Mouse (Mus musculus) midbrain, embryonic 16.5 days (tissue): Measurements from ENCODE around the gene Rgp1. TPM values are rescaled to one million over a fixed set of nuclear protein-coding genes. Genes with fewer than 3 reads are reported as not detected.

ENCODE experiments used
- ATAC-seq: fragments of 200-750 bp; cut with Nextera tagmentation; 2 replicates; pipeline ENCODE4 v1.8.0; 2017; ENCODE audit warnings: moderate TSS enrichment
- H3K27ac ChIP-seq: fragments of 300-500 bp; sonication (generic); 2 replicates; pipeline ENCODE4 v1.5.1; 2014; ENCODE audit warnings: mild to moderate bottlenecking, low read length, mixed read lengths
- H3K27me3 ChIP-seq: fragments of 300-500 bp; sonication (generic); 2 replicates; pipeline ENCODE4 v1.6.1; 2014; ENCODE audit warnings: low read depth, low read length, mixed read lengths; ENCODE audit not compliant: control insufficient read depth, insufficient read depth
- H3K36me3 ChIP-seq: fragments of 300-500 bp; sonication (generic); 2 replicates; pipeline ENCODE4 v1.6.1; 2014; ENCODE audit warnings: mild to moderate bottlenecking, low read length, moderate library complexity, mixed read lengths; ENCODE audit not compliant: control insufficient read depth, insufficient read depth
- H3K4me1 ChIP-seq: fragments of 300-500 bp; sonication (generic); 2 replicates; pipeline ENCODE4 v1.6.1; 2014; ENCODE audit warnings: mild to moderate bottlenecking, low read length, mixed read lengths; ENCODE audit not compliant: control insufficient read depth, insufficient read depth
- H3K4me2 ChIP-seq: fragments of 300-500 bp; sonication (generic); 2 replicates; pipeline ENCODE4 v1.6.1; 2014; ENCODE audit warnings: mild to moderate bottlenecking, low read length, mixed read lengths
- H3K4me3 ChIP-seq: fragments of 300-500 bp; sonication (generic); 2 replicates; pipeline ENCODE4 v1.5.1; 2014; ENCODE audit warnings: low read depth, mild to moderate bottlenecking, low read length, moderate library complexity, mixed read lengths
- H3K9ac ChIP-seq: fragments of 300-500 bp; sonication (generic); 2 replicates; pipeline ENCODE4 v1.6.1; 2014; ENCODE audit warnings: low read depth, low read length, mixed read lengths
- H3K9me3 ChIP-seq: fragments of 300-500 bp; sonication (generic); replicated peaks from 2 replicates; pipeline ENCODE4 v1.6.1; 2014; ENCODE audit warnings: mild to moderate bottlenecking, low read length, mixed read lengths; ENCODE audit not compliant: control insufficient read depth, poor library complexity, severe bottlenecking
- WGBS: fragments of 180-500 bp; shearing (Covaris S2); extraction: QIAGEN DNeasy Blood & Tissue Kit; methylation state at CpG from one replicate; pipeline ENCODE4 v1.1.7; 2014; 5-methylcytosine and 5-hydroxymethylcytosine counted together
- polyA plus RNA-seq: library from polyadenylated mRNA; unstranded; fragments of >200 nt; fragmentation: Nextera tagmentation; extraction: Ambion mirVana; gene quantifications from 2 replicates; pipeline ENCODE4 v1.2.1, GENCODE M21; 2015

Gene Rgp1
- polyA plus RNA-seq, 1 experiment from 2014 or later, result 15.2 TPM

DNA sequence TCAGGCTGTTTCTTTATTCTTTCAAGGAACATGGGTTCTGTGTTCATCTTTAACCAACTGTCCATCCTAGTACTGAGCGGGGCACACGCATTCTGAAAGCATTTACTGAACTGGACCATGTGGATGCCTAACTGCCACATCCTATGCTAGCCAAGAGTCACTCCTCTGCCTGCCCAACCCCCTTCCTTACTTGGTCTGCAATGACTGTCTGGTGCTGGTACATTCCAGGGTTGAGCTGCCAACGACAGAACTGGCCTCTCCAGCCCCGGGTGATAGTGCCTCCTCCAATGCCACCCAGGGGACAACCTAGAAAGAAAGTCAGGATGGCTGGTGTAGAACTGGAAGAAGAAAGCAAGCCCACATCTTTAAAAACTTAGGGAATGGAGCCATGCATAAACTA, 5.0 kb upstream of the Rgp1 start:
- H3K4me1 ChIP-seq, result peaks cover 34% of the 10 kb centered on the region
- no peaks in the 10 kb centered on the region for H3K27me3 ChIP-seq
- no peak overlapping the region for H3K27ac ChIP-seq
- H3K36me3 ChIP-seq, result peaks cover 27% of the 10 kb centered on the region
- WGBS, result 90% methylated on average over 4 of the region's 4 CpGs
- no peak overlapping the region for H3K4me3 ChIP-seq
- no peak overlapping the region for H3K4me2 ChIP-seq
- no peak for ATAC-seq
- no peak overlapping the region for H3K9ac ChIP-seq
- no peaks in the 10 kb centered on the region for H3K9me3 ChIP-seq

DNA sequence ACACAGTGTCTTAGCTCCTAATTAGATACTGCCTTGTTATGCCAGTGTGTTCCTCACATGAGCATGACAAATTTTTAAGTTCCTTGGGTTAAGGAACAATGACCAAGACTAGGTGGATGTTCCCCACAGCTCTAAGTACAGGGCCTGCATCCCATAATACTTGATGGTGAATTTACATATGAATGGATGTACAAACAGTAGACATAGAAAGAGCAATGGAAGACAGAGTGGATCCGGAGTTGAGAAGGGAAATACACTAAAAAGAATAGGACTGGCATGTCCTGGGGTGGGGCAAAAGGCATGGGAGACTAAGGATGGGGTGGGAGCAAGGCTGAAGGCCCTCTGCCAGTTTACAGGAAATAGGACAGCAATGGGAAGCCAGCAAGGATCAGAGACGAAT, 3.2 kb upstream of the Rgp1 start:
- no peak overlapping the region for H3K4me3 ChIP-seq
- no peak overlapping the region for H3K9ac ChIP-seq
- H3K27me3 ChIP-seq, result no peaks in the 10 kb centered on the region
- 45% methylated on average over 2 of the region's 2 CpGs for WGBS
- H3K27ac ChIP-seq, result no peak overlapping the region
- H3K36me3 ChIP-seq, result peaks cover 14% of the 10 kb centered on the region
- no peaks in the 10 kb centered on the region for H3K9me3 ChIP-seq
- H3K4me2 ChIP-seq, result peak overlapping the region; percentile 90
- ATAC-seq, result no peak
- H3K4me1 ChIP-seq, result peaks cover 43% of the 10 kb centered on the region

DNA sequence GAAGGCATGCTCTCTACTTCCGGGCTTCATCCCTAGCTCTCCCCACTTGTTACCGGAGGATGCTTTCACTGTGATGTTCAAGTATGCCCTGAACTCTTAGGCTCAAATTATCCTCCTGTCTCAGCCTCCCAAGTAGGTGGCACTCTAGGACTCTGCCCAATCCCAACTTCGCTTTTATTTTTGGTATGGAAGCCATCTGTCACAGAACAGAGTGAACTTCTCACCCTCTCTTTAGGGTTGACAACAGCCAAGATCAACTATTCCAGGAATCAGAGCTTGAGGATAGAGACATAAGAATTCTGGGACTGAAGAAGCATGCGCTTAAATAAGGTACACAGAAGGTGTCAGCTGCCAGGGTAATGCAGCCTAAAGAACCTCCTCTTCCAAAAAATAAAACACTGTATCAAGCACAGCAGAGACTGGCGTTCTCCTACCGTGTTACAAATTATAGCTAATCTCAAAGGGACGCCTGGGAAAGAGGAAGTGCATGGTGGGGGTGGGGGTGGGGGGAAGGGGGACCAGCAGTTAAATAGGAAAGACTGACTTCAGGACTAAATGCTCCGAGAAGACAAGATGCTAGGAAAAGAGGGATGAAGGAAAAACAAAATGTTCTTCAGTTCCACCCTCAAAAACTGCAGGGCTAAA, 1.2 kb upstream of the Rgp1 start:
- Histone ChIP-seq H3K27me3 (no peaks in the 10 kb centered on the region), H3K9me3 (no peaks in the 10 kb centered on the region), H3K36me3 (peaks cover 14% of the 10 kb centered on the region), H3K4me2 (peak overlapping the region; percentile 90), H3K9ac (peak overlapping the region; percentile 97), H3K4me3 (peak overlapping the region; percentile 87), H3K27ac (no peak overlapping the region), H3K4me1 (peaks cover 43% of the 10 kb centered on the region)
- no peak for ATAC-seq
- 59% methylated on average over 8 of the region's 8 CpGs for WGBS

DNA sequence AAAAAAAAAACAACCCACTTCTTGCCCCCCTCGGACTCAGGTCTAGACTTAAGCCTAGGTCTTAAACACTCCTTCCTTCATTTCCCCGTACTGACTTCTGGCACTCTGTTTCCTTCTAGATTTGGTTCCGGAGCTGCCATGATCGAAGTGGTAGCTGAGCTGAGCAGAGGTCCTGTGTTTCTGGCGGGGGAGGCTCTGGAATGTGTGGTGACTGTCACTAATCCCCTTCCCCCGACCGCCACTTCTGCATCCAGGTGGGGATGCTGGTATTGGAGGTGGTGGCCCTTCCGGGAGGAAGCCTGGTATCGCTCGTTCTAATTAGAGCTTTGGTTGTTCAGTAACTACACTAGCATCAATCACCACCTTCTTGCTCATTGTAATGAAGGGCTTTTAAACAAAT, 741 bp downstream of the Rgp1 start:
- Histone ChIP-seq H3K27me3 (no peaks in the 10 kb centered on the region), H3K4me1 (peaks cover 42% of the 10 kb centered on the region), H3K27ac (peak overlapping the region; percentile 84), H3K9me3 (no peaks in the 10 kb centered on the region), H3K36me3 (peaks cover 23% of the 10 kb centered on the region), H3K4me2 (peak overlapping the region; percentile 92), H3K9ac (peak overlapping the region; percentile 97), H3K4me3 (peak overlapping the region; percentile 87)
- WGBS, result 9% methylated on average over 10 of the region's 10 CpGs
- no peak for ATAC-seq

DNA sequence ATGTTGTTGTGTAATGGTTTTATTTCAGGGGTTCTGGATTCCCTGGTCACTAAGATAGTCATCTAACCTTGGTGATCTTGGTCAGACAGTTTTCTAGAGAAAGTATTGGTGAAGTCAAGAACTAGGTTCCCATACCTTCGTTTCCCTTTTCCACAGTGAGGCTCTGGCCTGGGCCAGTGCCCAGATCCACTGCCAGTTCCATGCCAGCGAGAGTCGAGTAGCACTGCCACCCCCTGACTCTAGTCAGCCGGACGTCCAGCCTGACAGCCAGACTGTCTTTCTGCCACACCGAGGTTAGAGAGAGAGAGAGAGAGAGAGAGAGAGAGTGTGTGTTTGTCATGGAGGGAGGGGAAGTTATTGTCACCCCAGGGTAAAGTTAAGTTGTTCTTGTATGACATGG, 1.2 kb downstream of the Rgp1 start:
- Histone ChIP-seq H3K4me1 (peaks cover 40% of the 10 kb centered on the region), H3K27me3 (no peaks in the 10 kb centered on the region), H3K9me3 (no peaks in the 10 kb centered on the region), H3K4me3 (peak overlapping the region; percentile 87), H3K27ac (no peak overlapping the region), H3K9ac (peak overlapping the region; percentile 97; the same call in 1 of the 2 replicates), H3K36me3 (peaks cover 24% of the 10 kb centered on the region), H3K4me2 (peak overlapping the region; percentile 92)
- 86% methylated on average over 6 of the region's 6 CpGs for WGBS
- ATAC-seq, result no peak

DNA sequence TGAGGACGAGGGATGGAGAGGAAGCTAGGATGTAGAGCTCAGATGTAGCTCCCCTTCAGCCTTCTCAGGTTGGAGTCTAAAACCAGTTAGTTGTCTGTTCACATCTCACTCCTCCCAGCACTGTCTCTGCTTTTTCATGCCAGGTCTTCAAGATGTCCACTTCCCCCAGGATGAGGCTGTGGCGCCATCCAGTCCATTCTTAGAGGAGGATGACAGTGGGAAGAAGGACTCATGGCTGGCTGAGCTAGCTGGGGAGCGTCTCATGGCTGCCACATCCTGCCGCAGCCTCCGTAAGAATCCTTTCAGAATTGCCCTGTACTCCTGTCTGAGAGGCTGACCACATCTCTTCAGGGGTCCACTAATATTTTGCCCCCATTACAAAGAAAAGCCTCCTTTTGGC, 2.2 kb downstream of the Rgp1 start:
- peaks cover 24% of the 10 kb centered on the region for H3K36me3 ChIP-seq
- no peak overlapping the region for H3K27ac ChIP-seq
- H3K9ac ChIP-seq, result no peak overlapping the region; the same call in 1 of the 2 replicates
- no peak overlapping the region for H3K4me2 ChIP-seq
- no peak overlapping the region for H3K4me3 ChIP-seq
- peaks cover 30% of the 10 kb centered on the region for H3K4me1 ChIP-seq
- 92% methylated on average over 5 of the region's 5 CpGs for whole genome bisulfite sequencing
- no peak for ATAC-seq
- no peaks in the 10 kb centered on the region for H3K9me3 ChIP-seq
- H3K27me3 ChIP-seq, result no peaks in the 10 kb centered on the region

DNA sequence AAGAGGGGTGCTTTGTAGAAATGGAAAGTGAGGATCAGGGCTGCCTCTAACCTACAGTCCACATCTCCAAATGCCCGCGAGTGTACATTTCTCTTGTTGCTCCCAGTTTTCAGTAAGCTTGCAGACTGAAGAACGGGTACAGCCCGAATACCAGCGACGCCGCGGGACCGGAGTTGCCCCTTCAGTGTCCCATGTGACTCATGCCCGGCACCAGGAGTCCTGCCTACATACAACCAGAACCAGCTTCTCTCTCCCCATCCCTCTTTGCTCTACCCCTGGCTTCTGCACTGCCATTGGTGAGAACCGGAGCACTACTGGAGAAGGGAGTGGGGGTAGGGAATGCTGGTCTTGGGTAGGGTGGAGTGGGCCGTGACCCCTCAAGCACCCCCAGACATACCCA, 2.9 kb downstream of the Rgp1 start:
- Histone ChIP-seq H3K4me2 (no peak overlapping the region), H3K36me3 (peaks cover 24% of the 10 kb centered on the region), H3K9me3 (no peaks in the 10 kb centered on the region), H3K27me3 (no peaks in the 10 kb centered on the region), H3K4me3 (no peak overlapping the region), H3K9ac (no peak overlapping the region), H3K4me1 (peaks cover 23% of the 10 kb centered on the region), H3K27ac (no peak overlapping the region)
- 96% methylated on average over 12 of the region's 12 CpGs for WGBS
- no peak for ATAC-seq

DNA sequence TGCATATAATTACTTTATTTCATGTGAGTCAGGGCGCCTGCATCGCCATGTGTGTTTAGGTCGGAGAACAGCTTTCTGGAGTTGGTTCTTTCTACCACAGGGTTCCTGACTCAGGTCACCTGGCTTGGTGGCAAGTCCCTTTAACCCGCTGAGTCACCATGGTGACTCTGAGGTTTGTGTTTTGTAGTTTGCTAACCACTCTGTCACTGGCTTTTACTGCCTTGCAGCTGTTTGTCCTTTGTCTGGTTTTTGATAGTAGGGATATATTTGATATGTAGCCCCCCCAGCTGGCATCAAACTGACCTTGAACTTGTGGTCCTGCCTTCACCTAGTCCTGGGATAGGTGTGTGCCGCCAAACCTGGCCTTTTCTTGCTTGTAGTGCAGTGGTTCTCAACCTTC, 3.7 kb downstream of the Rgp1 start:
- peaks cover 15% of the 10 kb centered on the region for H3K4me1 ChIP-seq
- ATAC-seq, result no peak
- H3K27ac ChIP-seq, result no peak overlapping the region
- no peaks in the 10 kb centered on the region for H3K9me3 ChIP-seq
- H3K36me3 ChIP-seq, result peaks cover 24% of the 10 kb centered on the region
- H3K4me2 ChIP-seq, result no peak overlapping the region
- WGBS, result 91% methylated on average over 5 of the region's 5 CpGs
- H3K4me3 ChIP-seq, result no peak overlapping the region
- no peaks in the 10 kb centered on the region for H3K27me3 ChIP-seq
- no peak overlapping the region for H3K9ac ChIP-seq

DNA sequence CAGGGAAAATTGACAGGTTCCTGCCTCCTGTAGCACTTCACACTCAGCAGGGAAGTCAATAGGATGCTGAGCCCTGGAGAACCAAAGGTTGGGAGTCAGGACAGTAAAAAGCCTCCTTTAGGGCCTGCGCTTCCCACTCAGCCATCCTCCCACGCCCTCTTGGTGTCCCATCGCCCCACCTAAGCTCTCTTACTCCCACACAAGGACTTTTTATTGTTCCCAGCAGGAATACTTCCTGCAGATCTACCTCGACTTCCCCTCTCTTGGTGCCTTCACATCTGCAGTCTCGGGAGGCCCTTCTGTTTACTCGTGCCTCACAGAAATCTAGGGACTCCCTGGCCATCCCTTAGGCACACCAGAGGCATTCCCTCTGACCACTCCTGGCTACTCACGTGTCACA, 4.9 kb downstream of the Rgp1 start:
- no peak overlapping the region for H3K9ac ChIP-seq
- H3K27me3 ChIP-seq, result no peaks in the 10 kb centered on the region
- no peak overlapping the region for H3K4me2 ChIP-seq
- no peak for ATAC-seq
- no peak overlapping the region for H3K4me3 ChIP-seq
- WGBS, result 82% methylated on average over 7 of the region's 7 CpGs
- H3K4me1 ChIP-seq, result peaks cover 9% of the 10 kb centered on the region
- H3K36me3 ChIP-seq, result peaks cover 24% of the 10 kb centered on the region
- H3K9me3 ChIP-seq, result no peaks in the 10 kb centered on the region
- no peak overlapping the region for H3K27ac ChIP-seq
